Mouse (Mus musculus) midbrain, embryonic 15.5 days (tissue): Measurements from ENCODE around the gene Gpc5. TPM values are rescaled to one million over a fixed set of nuclear protein-coding genes. Genes with fewer than 3 reads are reported as not detected.

Source experiments
- ATAC-seq: fragments of 200-750 bp; cut with Nextera tagmentation; replicated peaks from 2 replicates; pipeline ENCODE4 v1.8.0; 2017; ENCODE audit warnings: moderate TSS enrichment
- H3K27ac ChIP-seq: fragments of 300-500 bp; sonication (generic); 2 replicates; pipeline ENCODE4 v1.5.1; 2015; ENCODE audit warnings: mild to moderate bottlenecking, inconsistent platforms
- H3K27me3 ChIP-seq: fragments of 300-500 bp; sonication (generic); replicated peaks from 2 replicates; pipeline ENCODE4 v1.6.1; 2015; ENCODE audit warnings: inconsistent platforms
- H3K36me3 ChIP-seq: fragments of 300-500 bp; sonication (generic); replicated peaks from 2 replicates; pipeline ENCODE4 v1.6.1; 2015; ENCODE audit warnings: inconsistent platforms
- H3K4me1 ChIP-seq: fragments of 300-500 bp; sonication (generic); 2 replicates; pipeline ENCODE4 v1.6.1; 2015; ENCODE audit warnings: inconsistent platforms
- H3K4me2 ChIP-seq: fragments of 300-500 bp; sonication (generic); 2 replicates; pipeline ENCODE4 v1.6.1; 2015; ENCODE audit warnings: inconsistent platforms, mild to moderate bottlenecking, moderate library complexity
- H3K4me3 ChIP-seq: fragments of 300-500 bp; sonication (generic); 2 replicates; pipeline ENCODE4 v1.5.1; 2015; ENCODE audit warnings: mild to moderate bottlenecking, inconsistent platforms
- H3K9ac ChIP-seq: fragments of 300-500 bp; sonication (generic); 2 replicates; pipeline ENCODE4 v1.6.1; 2015; ENCODE audit warnings: mild to moderate bottlenecking, inconsistent platforms
- H3K9me3 ChIP-seq: fragments of 300-500 bp; sonication (generic); 2 replicates; pipeline ENCODE4 v1.6.1; 2016; ENCODE audit warnings: inconsistent platforms
- WGBS: fragments of 180-500 bp; shearing (Covaris S2); methylation state at CpG from one replicate; pipeline ENCODE4 v1.1.7; 2015; ENCODE audit warnings: mixed read lengths; 5-methylcytosine and 5-hydroxymethylcytosine counted together
- polyA plus RNA-seq: library from polyadenylated mRNA; unstranded; fragments of >200 nt; fragmentation: Nextera tagmentation; extraction: Ambion mirVana; gene quantifications from 2 replicates; pipeline ENCODE4 v1.2.1, GENCODE M21; 2015

Gene Gpc5
- polyA plus RNA-seq, 1 experiment from 2014 or later = 7.2 TPM

GRCm38 (mm10) chr14:115830485-115830884 lies 738.5 kb downstream of the Gpc5 start:
- no peaks in the 10 kb centered on the region for H3K36me3 ChIP-seq
- no peak overlapping the region for H3K9ac ChIP-seq
- no peaks in the 10 kb centered on the region for H3K9me3 ChIP-seq
- H3K27me3 ChIP-seq = no peaks in the 10 kb centered on the region
- ATAC-seq = no peak
- no peak overlapping the region for H3K4me2 ChIP-seq
- WGBS = 72% methylated on average over 5 of the region's 5 CpGs
- H3K4me3 ChIP-seq = no peak overlapping the region
- no peaks in the 10 kb centered on the region for H3K4me1 ChIP-seq
- no peak overlapping the region for H3K27ac ChIP-seq

- peak; percentile 71; the same call in 1 of the 2 replicates for ATAC-seq
- H3K4me1 ChIP-seq = no peaks in the 10 kb centered on the region
These were observed 739.3 kb downstream of the Gpc5 start for GRCm38 (mm10) chr14:115831219-115831755.

GRCm38 (mm10) chr14:115831854-115832625 lies 740.0 kb downstream of the Gpc5 start:
- no peak overlapping the region for H3K4me2 ChIP-seq
- H3K36me3 ChIP-seq = no peaks in the 10 kb centered on the region
- ATAC-seq = no peak
- WGBS = 82% methylated on average over 10 of the region's 10 CpGs
- no peak overlapping the region for H3K9ac ChIP-seq
- no peaks in the 10 kb centered on the region for H3K9me3 ChIP-seq
- no peaks in the 10 kb centered on the region for H3K4me1 ChIP-seq
- no peaks in the 10 kb centered on the region for H3K27me3 ChIP-seq
- no peak overlapping the region for H3K27ac ChIP-seq
- H3K4me3 ChIP-seq = no peak overlapping the region

More at GRCm38 (mm10) chr14:115831219-115831755, 739.3 kb downstream of the Gpc5 start:
- Histone ChIP-seq H3K9ac (no peak overlapping the region), H3K36me3 (no peaks in the 10 kb centered on the region), H3K4me3 (no peak overlapping the region), H3K27ac (no peak overlapping the region), H3K9me3 (no peaks in the 10 kb centered on the region), H3K4me2 (no peak overlapping the region), H3K27me3 (no peaks in the 10 kb centered on the region)
- WGBS = under 1% methylated on average over 7 of the region's 7 CpGs

- H3K36me3 ChIP-seq = no peaks in the 10 kb centered on the region
- H3K9ac ChIP-seq = no peak overlapping the region
- no peak overlapping the region for H3K27ac ChIP-seq
- no peaks in the 10 kb centered on the region for H3K4me1 ChIP-seq
- H3K4me2 ChIP-seq = no peak overlapping the region
- H3K4me3 ChIP-seq = no peak overlapping the region
- ATAC-seq = no peak
- no peaks in the 10 kb centered on the region for H3K9me3 ChIP-seq
- no peaks in the 10 kb centered on the region for H3K27me3 ChIP-seq
- WGBS = 84% methylated on average over 2 of the region's 2 CpGs
These were observed 751.8 kb downstream of the Gpc5 start for GRCm38 (mm10) chr14:115843783-115844182.

GRCm38 (mm10) chr14:115844773-115845427 lies 752.9 kb downstream of the Gpc5 start:
- Histone ChIP-seq H3K36me3 (no peaks in the 10 kb centered on the region), H3K4me3 (no peak overlapping the region), H3K27ac (no peak overlapping the region), H3K9ac (no peak overlapping the region), H3K4me1 (no peaks in the 10 kb centered on the region), H3K9me3 (no peaks in the 10 kb centered on the region), H3K4me2 (no peak overlapping the region), H3K27me3 (no peaks in the 10 kb centered on the region)
- ATAC-seq = no peak
- WGBS = 81% methylated on average over 1 of the region's 1 CpGs

GRCm38 (mm10) chr14:115869127-115869526 lies 777.1 kb downstream of the Gpc5 start:
- H3K9me3 ChIP-seq = no peaks in the 10 kb centered on the region
- no peaks in the 10 kb centered on the region for H3K4me1 ChIP-seq
- WGBS = 78% methylated on average over 3 of the region's 3 CpGs
- H3K27me3 ChIP-seq = no peaks in the 10 kb centered on the region
- no peaks in the 10 kb centered on the region for H3K36me3 ChIP-seq
- H3K9ac ChIP-seq = no peak overlapping the region
- H3K4me3 ChIP-seq = no peak overlapping the region
- no peak overlapping the region for H3K4me2 ChIP-seq
- H3K27ac ChIP-seq = no peak overlapping the region
- no peak for ATAC-seq

- H3K27ac ChIP-seq = no peak overlapping the region
- H3K36me3 ChIP-seq = no peaks in the 10 kb centered on the region
- no peaks in the 10 kb centered on the region for H3K27me3 ChIP-seq
- ATAC-seq = no peak
- WGBS = 93% methylated on average over 1 of the region's 1 CpGs
- H3K4me1 ChIP-seq = no peaks in the 10 kb centered on the region
- H3K4me3 ChIP-seq = no peak overlapping the region
- H3K9me3 ChIP-seq = no peaks in the 10 kb centered on the region
- no peak overlapping the region for H3K4me2 ChIP-seq
- no peak overlapping the region for H3K9ac ChIP-seq
These were observed 884.0 kb downstream of the Gpc5 start for GRCm38 (mm10) chr14:115976062-115976461.

GRCm38 (mm10) chr14:115979233-115979632 lies 887.2 kb downstream of the Gpc5 start:
- WGBS = 69% methylated on average over 2 of the region's 2 CpGs
- no peak for ATAC-seq
- no peak overlapping the region for H3K27ac ChIP-seq

GRCm38 (mm10) chr14:115990764-115991163 lies 898.7 kb downstream of the Gpc5 start:
- no peaks in the 10 kb centered on the region for H3K9me3 ChIP-seq
- 72% methylated on average over 2 of the region's 2 CpGs for WGBS
- H3K4me2 ChIP-seq = no peak overlapping the region
- no peaks in the 10 kb centered on the region for H3K27me3 ChIP-seq
- ATAC-seq = no peak
- no peak overlapping the region for H3K9ac ChIP-seq
- no peak overlapping the region for H3K27ac ChIP-seq
- H3K4me1 ChIP-seq = no peaks in the 10 kb centered on the region
- H3K36me3 ChIP-seq = no peaks in the 10 kb centered on the region
- no peak overlapping the region for H3K4me3 ChIP-seq

More at GRCm38 (mm10) chr14:115979233-115979632, 887.2 kb downstream of the Gpc5 start:
- Histone ChIP-seq H3K4me3 (no peak overlapping the region), H3K36me3 (no peaks in the 10 kb centered on the region), H3K9ac (no peak overlapping the region), H3K4me1 (no peaks in the 10 kb centered on the region), H3K4me2 (no peak overlapping the region), H3K27me3 (no peaks in the 10 kb centered on the region), H3K9me3 (no peaks in the 10 kb centered on the region)

- WGBS = 77% methylated on average over 5 of the region's 5 CpGs
- H3K4me3 ChIP-seq = no peak overlapping the region
- no peaks in the 10 kb centered on the region for H3K27me3 ChIP-seq
- no peaks in the 10 kb centered on the region for H3K36me3 ChIP-seq
- no peak overlapping the region for H3K27ac ChIP-seq
- no peak overlapping the region for H3K9ac ChIP-seq
- no peak for ATAC-seq
- no peaks in the 10 kb centered on the region for H3K9me3 ChIP-seq
- no peak overlapping the region for H3K4me2 ChIP-seq
- H3K4me1 ChIP-seq = no peaks in the 10 kb centered on the region
These were observed 901.6 kb downstream of the Gpc5 start for GRCm38 (mm10) chr14:115993520-115994106.

- no peak overlapping the region for H3K9ac ChIP-seq
- H3K9me3 ChIP-seq = no peaks in the 10 kb centered on the region
- H3K4me2 ChIP-seq = no peak overlapping the region
- no peaks in the 10 kb centered on the region for H3K4me1 ChIP-seq
- WGBS = 83% methylated on average over 4 of the region's 4 CpGs
- H3K36me3 ChIP-seq = no peaks in the 10 kb centered on the region
- no peaks in the 10 kb centered on the region for H3K27me3 ChIP-seq
- no peak for ATAC-seq
- H3K27ac ChIP-seq = no peak overlapping the region
- no peak overlapping the region for H3K4me3 ChIP-seq
These were observed 906.9 kb downstream of the Gpc5 start for GRCm38 (mm10) chr14:115998931-115999330.

- no peaks in the 10 kb centered on the region for H3K36me3 ChIP-seq
- no peaks in the 10 kb centered on the region for H3K27me3 ChIP-seq
- ATAC-seq = no peak
- no peak overlapping the region for H3K4me3 ChIP-seq
- H3K9me3 ChIP-seq = no peaks in the 10 kb centered on the region
- WGBS = 82% methylated on average over 4 of the region's 4 CpGs
- no peak overlapping the region for H3K4me2 ChIP-seq
- H3K9ac ChIP-seq = no peak overlapping the region
- no peak overlapping the region for H3K27ac ChIP-seq
- no peaks in the 10 kb centered on the region for H3K4me1 ChIP-seq
These were observed 995.0 kb downstream of the Gpc5 start for GRCm38 (mm10) chr14:116087010-116087409.
